Mouse (Mus musculus) liver, embryonic 11.5 days (tissue): ENCODE measurements around the gene Olfr591. TPM values are rescaled to one million over a fixed set of nuclear protein-coding genes. Genes with fewer than 3 reads are reported as not detected.
"Not testable (repeated sequence)": the region's sequence is repeated elsewhere in the genome, so short reads cannot be mapped to it uniquely, and the experiment has no call there.

Source experiments
- ATAC-seq: fragments of 200-750 bp; cut with Nextera tagmentation; replicated peaks from 2 replicates; pipeline ENCODE4 v1.8.0; 2017; ENCODE audit warnings: moderate number of reproducible peaks, mild to moderate bottlenecking, moderate TSS enrichment, moderate library complexity; ENCODE audit not compliant: low FRiP score
- DNase-seq: peaks from one replicate; pipeline ENCODE4 v3.0.0-alpha.2; 2017; ENCODE audit warnings: low spot score
- H3K27ac ChIP-seq: fragments of 300-500 bp; sonication (generic); 2 replicates; pipeline ENCODE4 v1.5.1; 2014; ENCODE audit warnings: mild to moderate bottlenecking, low read depth, low read length, control low read depth
- H3K27me3 ChIP-seq: fragments of 300-500 bp; sonication (generic); replicated peaks from 2 replicates; pipeline ENCODE4 v1.6.1; 2014; ENCODE audit warnings: low read length, mixed read lengths; ENCODE audit not compliant: control insufficient read depth, insufficient read depth
- H3K36me3 ChIP-seq: fragments of 300-500 bp; sonication (generic); 2 replicates; pipeline ENCODE4 v1.6.1; 2014; ENCODE audit warnings: mild to moderate bottlenecking, low read length, moderate library complexity, mixed read lengths; ENCODE audit not compliant: control insufficient read depth, insufficient read depth
- H3K4me1 ChIP-seq: fragments of 300-500 bp; sonication (generic); replicated peaks from 2 replicates; pipeline ENCODE4 v1.6.1; 2014; ENCODE audit warnings: low read length, mixed read lengths; ENCODE audit not compliant: control insufficient read depth, insufficient read depth
- H3K4me2 ChIP-seq: fragments of 300-500 bp; sonication (generic); 2 replicates; pipeline ENCODE4 v1.6.1; 2014; ENCODE audit warnings: mild to moderate bottlenecking, control low read depth, moderate library complexity
- H3K4me3 ChIP-seq: fragments of 300-500 bp; sonication (generic); 2 replicates; pipeline ENCODE4 v1.5.1; 2014; ENCODE audit warnings: low read depth, low read length, control low read depth
- H3K9ac ChIP-seq: fragments of 300-500 bp; sonication (generic); 2 replicates; pipeline ENCODE4 v1.6.1; 2014; ENCODE audit warnings: low read depth, low read length, control low read depth
- H3K9me3 ChIP-seq: fragments of 300-500 bp; sonication (generic); 2 replicates; pipeline ENCODE4 v1.6.1; 2016; ENCODE audit warnings: low read length, inconsistent platforms, mixed read lengths; ENCODE audit not compliant: control insufficient read depth
- WGBS: fragments of 180-500 bp; shearing (Covaris S2); extraction: QIAGEN DNeasy Blood & Tissue Kit; methylation state at CpG from one replicate; pipeline ENCODE4 v1.1.7; 2014; 5-methylcytosine and 5-hydroxymethylcytosine counted together
- polyA plus RNA-seq: library from polyadenylated mRNA; unstranded; fragments of >200 nt; fragmentation: Nextera tagmentation; extraction: Ambion mirVana; gene quantifications from 2 replicates; pipeline ENCODE4 v1.2.1, GENCODE M21; 2014

Gene Olfr591
- not detected in 2 replicates for polyA plus RNA-seq

DNA sequence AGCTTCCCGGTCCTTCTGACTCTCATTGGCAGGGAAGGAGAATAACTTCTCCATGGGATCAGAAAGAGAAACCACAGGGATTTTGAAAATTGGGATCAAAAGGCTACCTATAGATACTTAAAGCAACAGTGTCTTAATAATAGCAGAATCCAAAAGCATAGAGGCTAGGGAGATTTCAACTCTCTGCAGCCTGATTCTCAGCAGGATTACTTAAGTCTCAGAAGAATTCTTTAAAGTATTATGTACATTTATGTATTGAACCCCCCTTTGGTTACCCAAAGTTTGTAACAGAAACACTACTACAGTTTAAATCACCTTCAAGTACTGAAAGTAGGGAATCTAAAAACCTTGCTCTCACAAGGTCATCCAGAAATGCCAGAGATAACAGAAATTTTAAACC lies at the start of gene Olfr591:
Gene Olfr591, minus strand, starts transcription at position 101 of the 400 bp plus-strand sequence.
- DNase-seq, result no peak
- Histone ChIP-seq H3K4me1 (no peaks in the 10 kb centered on the region), H3K27ac (no peak within 1 kb of the TSS), H3K36me3 (no peaks in the 10 kb centered on the region), H3K4me3 (no peak within 1 kb of the TSS), H3K4me2 (no peak within 1 kb of the TSS), H3K9me3 (no peaks in the 10 kb centered on the region), H3K9ac (no peak within 1 kb of the TSS), H3K27me3 (no peaks in the 10 kb centered on the region)
- ATAC-seq, result no peak
- 78% methylated on average over 1 of the region's 1 CpGs for WGBS

DNA sequence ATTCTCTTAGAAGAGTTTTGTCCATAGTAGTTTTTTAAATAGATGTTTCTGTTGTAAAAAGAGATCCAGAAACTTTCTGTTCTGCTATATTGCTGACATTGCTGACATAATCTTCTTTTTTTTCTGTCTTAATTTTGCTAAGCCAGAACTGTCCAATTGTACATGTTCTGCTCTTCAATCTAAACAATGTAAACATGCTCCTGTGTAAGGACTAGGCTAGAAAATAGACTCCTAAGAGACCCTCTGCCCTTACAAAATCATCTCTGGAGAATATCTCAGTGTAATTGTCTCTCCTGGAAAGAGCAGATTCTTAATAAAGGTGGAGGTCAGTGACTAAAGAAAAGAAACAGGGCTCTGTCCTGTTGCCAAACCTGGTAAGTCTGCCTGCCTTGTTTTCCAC lies 38.6 kb upstream of the Olfr591 start, which contains the start of gene Olfr594:
Gene Olfr594, plus strand, starts transcription at position 301 of the 400 bp plus-strand sequence.
- no peak for DNase-seq
- Histone ChIP-seq H3K27me3 (no peaks in the 10 kb centered on the region), H3K4me3 (no peak within 1 kb of the TSS), H3K9ac (no peak within 1 kb of the TSS), H3K27ac (no peak within 1 kb of the TSS), H3K4me1 (no peaks in the 10 kb centered on the region), H3K36me3 (no peaks in the 10 kb centered on the region), H3K4me2 (no peak within 1 kb of the TSS), H3K9me3 (no peaks in the 10 kb centered on the region)
- ATAC-seq, result no peak

DNA sequence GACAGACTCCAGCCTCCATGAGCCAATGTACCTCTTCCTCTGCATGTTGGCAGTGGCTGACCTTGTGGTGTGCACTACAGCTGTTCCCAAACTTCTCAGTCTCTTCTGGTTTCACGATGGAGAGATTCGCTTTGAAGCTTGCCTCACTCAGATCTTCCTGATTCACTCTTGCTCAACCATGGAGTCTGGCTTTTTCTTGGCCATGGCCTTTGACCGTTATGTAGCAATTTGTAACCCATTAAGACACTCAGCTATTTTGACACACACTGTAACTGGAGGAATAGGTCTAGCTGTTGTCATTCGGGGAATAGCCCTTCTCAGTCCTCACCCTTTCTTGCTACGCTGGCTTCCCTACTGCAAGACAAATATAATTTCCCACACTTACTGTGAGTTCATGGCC lies 33.9 kb upstream of the Olfr591 start:
- H3K27me3 ChIP-seq, H3K4me2 ChIP-seq, H3K4me1 ChIP-seq, H3K36me3 ChIP-seq, H3K4me3 ChIP-seq, ATAC-seq, H3K27ac ChIP-seq, H3K9me3 ChIP-seq, H3K9ac ChIP-seq, DNase-seq: not testable (repeated sequence)
- 89% methylated on average over 5 of the region's 5 CpGs for WGBS

DNA sequence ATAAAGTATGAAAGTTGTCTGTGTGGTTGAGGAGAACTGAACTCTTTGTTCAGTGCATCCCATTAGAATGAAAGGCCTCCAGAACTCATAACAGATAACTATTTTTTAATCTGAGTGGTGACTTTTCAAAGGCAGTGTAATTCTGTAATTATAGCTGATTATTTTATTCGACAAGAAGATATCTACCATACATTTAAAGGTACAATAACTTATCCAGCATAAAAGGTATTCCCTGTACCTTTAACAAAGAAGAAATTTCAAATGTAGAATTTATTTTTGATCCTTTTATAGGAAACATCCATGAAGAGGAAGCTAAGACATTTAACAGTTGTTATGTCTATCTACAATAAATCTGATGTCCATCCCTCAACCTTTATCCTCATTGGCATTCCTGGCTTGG lies 33.4 kb upstream of the Olfr591 start, which contains the start of gene Olfr593:
Gene Olfr593, plus strand, starts transcription at position 301 of the 400 bp plus-strand sequence.
- Histone ChIP-seq H3K36me3 (no peaks in the 10 kb centered on the region), H3K4me1 (no peaks in the 10 kb centered on the region), H3K4me2 (no peak within 1 kb of the TSS), H3K4me3 (no peak within 1 kb of the TSS), H3K9ac (no peak within 1 kb of the TSS), H3K27me3 (no peaks in the 10 kb centered on the region), H3K9me3 (no peaks in the 10 kb centered on the region), H3K27ac (no peak within 1 kb of the TSS)
- no peak for DNase-seq
- WGBS, result 69% methylated on average over 1 of the region's 1 CpGs
- ATAC-seq, result no peak

DNA sequence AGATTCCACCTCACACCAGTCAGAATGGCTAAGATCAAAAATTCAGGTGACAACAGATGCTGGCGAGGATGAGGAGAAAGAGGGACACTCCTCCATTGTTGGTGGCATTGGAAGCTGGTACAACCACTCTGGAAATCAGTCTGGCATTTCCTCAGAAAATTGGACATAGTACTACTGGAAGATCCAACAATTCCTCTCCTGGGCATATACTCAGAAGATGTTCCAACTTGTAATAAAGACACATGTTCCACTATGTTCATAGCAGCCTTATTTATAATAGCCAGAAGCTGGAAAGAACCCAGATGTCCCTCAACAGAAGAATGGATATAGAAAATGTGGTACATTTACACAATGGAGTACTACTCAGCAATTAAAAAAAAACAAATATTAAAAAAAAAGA lies 6.4 kb upstream of the Olfr591 start, which contains the start of gene Olfr592:
Gene Olfr592, plus strand, starts transcription at position 301 of the 400 bp plus-strand sequence.
- H3K9me3 ChIP-seq, H3K27ac ChIP-seq, H3K4me1 ChIP-seq, DNase-seq, H3K4me2 ChIP-seq, ATAC-seq, H3K27me3 ChIP-seq, H3K4me3 ChIP-seq, H3K36me3 ChIP-seq, H3K9ac ChIP-seq: not testable (repeated sequence)
- WGBS, result 73% methylated on average over 1 of the region's 1 CpGs

DNA sequence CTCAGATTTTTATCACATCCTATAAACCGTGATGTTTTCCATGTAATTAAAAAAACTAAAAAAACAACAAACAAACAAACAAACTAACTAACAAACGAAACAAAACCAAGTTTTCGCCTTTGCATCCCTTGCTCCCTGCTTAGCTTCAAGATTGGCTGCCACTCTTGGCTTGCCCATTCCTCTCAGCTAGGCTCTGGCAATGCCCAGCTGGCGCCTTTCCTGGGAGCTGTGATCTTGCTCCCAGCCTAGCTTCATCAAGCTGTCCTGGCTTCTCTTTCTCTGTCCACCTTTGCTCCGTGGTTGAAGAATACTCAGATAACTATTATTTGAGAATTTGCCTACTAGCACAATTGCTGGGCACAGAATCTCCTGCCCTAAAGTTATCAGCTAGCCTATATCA lies 8.4 kb downstream of the Olfr591 start:
- WGBS, result 74% methylated on average over 5 of the region's 5 CpGs
- no peaks in the 10 kb centered on the region for H3K27me3 ChIP-seq
- H3K4me2 ChIP-seq, result no peak overlapping the region
- no peaks in the 10 kb centered on the region for H3K36me3 ChIP-seq
- no peak overlapping the region for H3K4me3 ChIP-seq
- H3K4me1 ChIP-seq, result no peaks in the 10 kb centered on the region
- no peak overlapping the region for H3K9ac ChIP-seq
- ATAC-seq (no peak), DNase-seq (no peak)
- H3K9me3 ChIP-seq, result no peaks in the 10 kb centered on the region
- no peak overlapping the region for H3K27ac ChIP-seq

DNA sequence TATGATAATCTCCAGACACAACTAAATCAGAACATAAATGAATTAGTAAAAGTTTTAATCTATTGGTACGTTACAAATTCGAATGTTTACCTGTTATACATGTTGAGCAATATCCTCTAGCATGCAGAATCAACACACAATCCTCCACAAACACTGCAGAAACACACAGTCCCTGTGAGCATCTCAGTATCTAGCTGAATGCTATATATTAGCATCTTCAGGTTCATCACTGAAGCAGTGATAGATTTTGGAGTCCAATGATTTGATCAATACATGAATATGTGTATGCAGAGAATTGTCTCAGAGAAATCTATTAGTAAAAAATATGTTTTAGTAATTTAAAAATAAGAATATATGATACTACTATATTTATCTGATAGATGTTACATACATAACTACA lies 21.9 kb downstream of the Olfr591 start, which contains the start of gene Olfr589:
Gene Olfr589, minus strand, starts transcription at position 101 of the 400 bp plus-strand sequence.
- Histone ChIP-seq H3K9ac (no peak within 1 kb of the TSS), H3K4me2 (no peak within 1 kb of the TSS), H3K36me3 (no peaks in the 10 kb centered on the region), H3K27ac (no peak within 1 kb of the TSS), H3K4me3 (no peak within 1 kb of the TSS), H3K4me1 (no peaks in the 10 kb centered on the region), H3K9me3 (no peaks in the 10 kb centered on the region), H3K27me3 (no peaks in the 10 kb centered on the region)
- ATAC-seq (no peak), DNase-seq (no peak)
- WGBS, result 53% methylated on average over 2 of the region's 2 CpGs

DNA sequence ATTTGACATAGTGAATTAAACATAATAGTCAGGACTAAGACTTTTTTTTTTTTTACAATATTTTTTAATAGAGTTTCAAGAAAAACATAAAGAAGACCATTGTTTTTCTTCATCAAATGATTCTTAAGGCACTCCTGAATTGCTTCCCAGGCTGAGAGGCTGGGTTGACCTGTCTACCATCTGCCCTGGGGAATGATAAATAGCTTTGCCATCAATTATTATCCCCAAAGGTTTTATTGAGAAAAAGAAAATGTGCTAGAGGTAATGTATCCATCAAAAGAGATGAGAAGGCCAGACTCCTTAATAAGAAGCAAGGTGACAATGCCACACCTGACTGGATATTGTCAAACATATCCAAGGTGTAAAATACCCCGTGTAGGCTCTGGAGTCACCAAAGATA lies 37.6 kb downstream of the Olfr591 start, which contains the start of gene Olfr588-ps1:
Gene Olfr588-ps1, plus strand, starts transcription at position 301 of the 400 bp plus-strand sequence.
- no peak for ATAC-seq
- Histone ChIP-seq H3K27ac (no peak within 1 kb of the TSS), H3K4me3 (no peak within 1 kb of the TSS), H3K4me2 (no peak within 1 kb of the TSS), H3K4me1 (no peaks in the 10 kb centered on the region), H3K9me3 (no peaks in the 10 kb centered on the region), H3K9ac (no peak within 1 kb of the TSS), H3K36me3 (no peaks in the 10 kb centered on the region), H3K27me3 (no peaks in the 10 kb centered on the region)
- WGBS, result 79% methylated on average over 1 of the region's 1 CpGs
- no peak for DNase-seq

DNA sequence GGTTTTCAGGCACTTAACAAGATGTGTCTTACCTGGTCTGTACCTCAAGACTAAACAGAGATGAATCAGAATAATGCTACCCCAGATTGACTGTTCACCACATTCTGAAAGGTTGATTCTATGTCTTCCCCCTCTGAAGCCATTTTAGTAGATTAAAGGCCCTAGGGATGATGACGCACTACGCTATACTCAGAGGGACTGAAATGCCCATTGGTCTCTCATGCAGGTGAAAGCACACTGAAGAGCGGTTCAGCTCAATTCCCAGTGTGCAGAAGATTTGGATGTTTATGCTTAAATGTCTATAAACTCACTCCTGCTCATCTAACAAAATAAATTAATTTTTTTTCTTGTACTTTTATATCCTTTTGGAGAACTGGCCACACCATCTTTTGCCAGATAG lies 52.6 kb downstream of the Olfr591 start, which contains the start of gene Olfr586:
Gene Olfr586, minus strand, starts transcription at position 101 of the 400 bp plus-strand sequence.
- ATAC-seq (no peak), DNase-seq (no peak)
- H3K9me3 ChIP-seq, result no peaks in the 10 kb centered on the region
- no peaks in the 10 kb centered on the region for H3K27me3 ChIP-seq
- H3K4me3 ChIP-seq, result no peak within 1 kb of the TSS
- no peak within 1 kb of the TSS for H3K4me2 ChIP-seq
- H3K36me3 ChIP-seq, result no peaks in the 10 kb centered on the region
- WGBS, result 86% methylated on average over 3 of the region's 3 CpGs
- H3K4me1 ChIP-seq, result no peaks in the 10 kb centered on the region
- H3K9ac ChIP-seq, result no peak within 1 kb of the TSS
- no peak within 1 kb of the TSS for H3K27ac ChIP-seq
